Mouse (Mus musculus) hindbrain, embryonic 14.5 days (tissue): ENCODE measurements at regions not wholly inside any gene's neighbourhood (a gene's known extent, or its start where the extent isn't known, plus 50 kb on each side); places are given as distances from the start of the nearest gene placed in this dataset.
"Not testable (repeated sequence)": the region's sequence is repeated elsewhere in the genome, so short reads cannot be mapped to it uniquely, and the experiment has no call there.

ENCODE experiments used
- ATAC-seq: fragments of 200-750 bp; cut with Nextera tagmentation; 2 replicates; pipeline ENCODE4 v1.8.0; 2017; ENCODE audit warnings: moderate number of reproducible peaks, mild to moderate bottlenecking, moderate TSS enrichment, moderate library complexity; ENCODE audit not compliant: low FRiP score
- DNase-seq: peaks from one replicate; pipeline ENCODE4 v3.0.0-alpha.2; 2015; ENCODE audit warnings: low spot score
- H3K27ac ChIP-seq: fragments of 300-500 bp; sonication (generic); 2 replicates; pipeline ENCODE4 v1.5.1; 2014; ENCODE audit warnings: mild to moderate bottlenecking, moderate library complexity
- H3K27me3 ChIP-seq: fragments of 300-500 bp; sonication (generic); 2 replicates; pipeline ENCODE4 v1.6.1; 2014; ENCODE audit warnings: mild to moderate bottlenecking, low read length, mixed read lengths; ENCODE audit not compliant: control insufficient read depth, insufficient read depth
- H3K36me3 ChIP-seq: fragments of 300-500 bp; sonication (generic); replicated peaks from 2 replicates; pipeline ENCODE4 v1.6.1; 2014; ENCODE audit not compliant: control insufficient read depth, insufficient read depth
- H3K4me1 ChIP-seq: fragments of 300-500 bp; sonication (generic); replicated peaks from 2 replicates; pipeline ENCODE4 v1.6.1; 2014; ENCODE audit warnings: antibody characterized with exemption, low read length, mixed read lengths; ENCODE audit not compliant: control insufficient read depth, insufficient read depth
- H3K4me2 ChIP-seq: fragments of 300-500 bp; sonication (generic); replicated peaks from 2 replicates; pipeline ENCODE4 v1.6.1; 2014; ENCODE audit warnings: mild to moderate bottlenecking, moderate library complexity
- H3K4me3 ChIP-seq: fragments of 300-500 bp; sonication (generic); replicated peaks from 2 replicates; pipeline ENCODE4 v1.5.1; 2014; ENCODE audit warnings: mild to moderate bottlenecking, low read length
- H3K9ac ChIP-seq: fragments of 300-500 bp; sonication (generic); 2 replicates; pipeline ENCODE4 v1.6.1; 2014
- H3K9me3 ChIP-seq: fragments of 300-500 bp; sonication (generic); 2 replicates; pipeline ENCODE4 v1.6.1; 2016; ENCODE audit warnings: low read length; ENCODE audit not compliant: control insufficient read depth
- WGBS: fragments of 180-500 bp; shearing (Covaris S2); extraction: QIAGEN DNeasy Blood & Tissue Kit; methylation state at CpG from one replicate; pipeline ENCODE4 v1.1.7; 2014; 5-methylcytosine and 5-hydroxymethylcytosine counted together

GRCm38 (mm10) chr16:61056175-61056574 lies 450.8 kb upstream of the Epha6 start:
- not testable (repeated sequence) for H3K4me3 ChIP-seq, ATAC-seq, H3K9ac ChIP-seq, H3K36me3 ChIP-seq, H3K9me3 ChIP-seq, DNase-seq, H3K4me2 ChIP-seq, H3K4me1 ChIP-seq, H3K27me3 ChIP-seq, H3K27ac ChIP-seq
- WGBS, result 68% methylated on average over 14 of the region's 14 CpGs

GRCm38 (mm10) chr16:61041140-61041586 lies 435.8 kb upstream of the Epha6 start:
- ATAC-seq (peak; percentile 86), DNase-seq (peak; percentile 52)
- Histone ChIP-seq H3K9me3 (no peaks in the 10 kb centered on the region), H3K27me3 (no peaks in the 10 kb centered on the region), H3K4me3 (no peak overlapping the region), H3K4me2 (no peak overlapping the region), H3K27ac (no peak overlapping the region), H3K9ac (no peak overlapping the region), H3K4me1 (no peaks in the 10 kb centered on the region), H3K36me3 (no peaks in the 10 kb centered on the region)
- WGBS, result 38% methylated on average over 7 of the region's 7 CpGs
